Mouse (Mus musculus) G1E (cell line): ENCODE data around the gene Prss40. TPM values are rescaled to one million over a fixed set of nuclear protein-coding genes. Genes with fewer than 3 reads are reported as not detected.

Source experiments
- ATAC-seq: 2 replicates; pipeline ENCODE4 v1.8.0; 2016; ENCODE audit warnings: mild to moderate bottlenecking; ENCODE audit not compliant: insufficient number of reproducible peaks, poor library complexity, low FRiP score, severe bottlenecking; ENCODE audit errors: extremely low read depth
- DNase-seq: peaks from one replicate; pipeline ENCODE4 v3.0.0; 2012; ENCODE audit warnings: low spot score
- H3K27me3 ChIP-seq: 2 replicates; pipeline ENCODE4 v1.6.1; 2012; ENCODE audit warnings: mild to moderate bottlenecking, low read length, inconsistent platforms; ENCODE audit not compliant: insufficient read depth
- H3K36me3 ChIP-seq: replicated peaks from 2 replicates; pipeline ENCODE3; 2012; ENCODE audit warnings: mild to moderate bottlenecking, inconsistent platforms
- H3K4me1 ChIP-seq: 2 replicates; pipeline ENCODE4 v1.6.1; 2012; ENCODE audit warnings: low read depth, low read length, inconsistent platforms, mixed read lengths; ENCODE audit not compliant: insufficient read depth
- H3K4me3 ChIP-seq: 2 replicates; pipeline ENCODE4 v1.5.1; 2012; ENCODE audit warnings: low read depth, mild to moderate bottlenecking, inconsistent platforms, low read length, moderate library complexity, mixed read lengths
- H3K9me3 ChIP-seq: replicated peaks from 2 replicates; pipeline ENCODE4 v1.6.1; 2012; ENCODE audit warnings: inconsistent platforms
- CTCF ChIP-seq: IDR thresholded peaks from 2 replicates; pipeline ENCODE4 v1.5.1; 2012; ENCODE audit warnings: low read depth, low read length, inconsistent platforms, mixed read lengths
- GATA1 ChIP-seq: IDR thresholded peaks from 2 replicates; pipeline ENCODE4 v1.6.1; 2012; ENCODE audit warnings: borderline replicate concordance, low read length, inconsistent platforms, mixed read lengths
- GATA2 ChIP-seq: IDR thresholded peaks from 2 replicates; pipeline ENCODE4 v1.6.1; 2012; ENCODE audit warnings: low read depth, low read length, inconsistent platforms, borderline replicate concordance
- POLR2AphosphoS5 ChIP-seq: IDR thresholded peaks from 2 replicates; pipeline ENCODE4 v1.6.1; 2012; ENCODE audit warnings: low read depth, low read length, inconsistent platforms; ENCODE audit not compliant: insufficient replicate concordance
- TAL1 ChIP-seq: conservative IDR thresholded peaks from 2 replicates; pipeline ENCODE4 v1.6.1; 2012; ENCODE audit warnings: low read depth, low read length, inconsistent platforms, mixed read lengths
- polyA plus RNA-seq: library from polyadenylated mRNA; stranded (reverse); fragments of >175 nt; gene quantifications from 2 replicates; pipeline ENCODE4 v1.2.3, GENCODE M21; 2012
- total RNA-seq, 2 experiments: library from RNA; stranded (forward) in 1 of 2; stranded (reverse) in 1 of 2; fragments of 200-1000 nt in 1 of 2; fragments of >200 nt in 1 of 2; fragmentation: Nextera tagmentation in 1 of 2; gene quantifications; 2 replicates each; pipeline ENCODE4 v1.2.3; 2014 to 2017

Gene Prss40
- total and polyA plus RNA-seq, 3 experiments, result 0.33 TPM; not detected in 2

- Histone ChIP-seq H3K36me3 (no peaks in the 10 kb centered on the region), H3K4me1 (no peaks in the 10 kb centered on the region), H3K4me3 (no peak overlapping the region), H3K27me3 (0 out of 2 replicates have a peak, but pooled peaks cover 2% of the 10 kb centered on the region), H3K9me3 (no peaks in the 10 kb centered on the region)
- ATAC-seq, result no peak
- no peak for DNase-seq
- no peak for TF ChIP-seq POLR2AphosphoS5
- TF ChIP-seq GATA2, result no peak
- no peak for TF ChIP-seq CTCF
- TF ChIP-seq GATA1, result no peak
Observed at GRCm38 (mm10) chr1:34569876-34570275, 9.1 kb upstream of the Prss40 start.

GRCm38 (mm10) chr1:34568120-34568519, 7.4 kb upstream of the Prss40 start:
- Histone ChIP-seq H3K4me1 (no peaks in the 10 kb centered on the region), H3K27me3 (0 out of 2 replicates have a peak, but pooled peaks cover 2% of the 10 kb centered on the region), H3K36me3 (no peaks in the 10 kb centered on the region), H3K9me3 (no peaks in the 10 kb centered on the region), H3K4me3 (no peak overlapping the region)
- no peak for TF ChIP-seq POLR2AphosphoS5
- TF ChIP-seq CTCF, result no peak
- TF ChIP-seq TAL1, result no peak
- TF ChIP-seq GATA1, result no peak
- TF ChIP-seq GATA2, result no peak
- ATAC-seq (no peak), DNase-seq (no peak)

- ATAC-seq, result no peak
- H3K4me1 ChIP-seq, result no peaks in the 10 kb centered on the region
- peaks cover 8% of the 10 kb centered on the region; the same call in 1 of the 2 replicates for H3K27me3 ChIP-seq
- H3K4me3 ChIP-seq, result no peak overlapping the region
- no peaks in the 10 kb centered on the region for H3K36me3 ChIP-seq
- TF ChIP-seq TAL1 (no peak), POLR2AphosphoS5 (no peak), GATA2 (no peak), GATA1 (no peak), CTCF (no peak)
- DNase-seq, result no peak
- H3K9me3 ChIP-seq, result no peaks in the 10 kb centered on the region
Observed at GRCm38 (mm10) chr1:34564383-34565045, 3.8 kb upstream of the Prss40 start.

DNA sequence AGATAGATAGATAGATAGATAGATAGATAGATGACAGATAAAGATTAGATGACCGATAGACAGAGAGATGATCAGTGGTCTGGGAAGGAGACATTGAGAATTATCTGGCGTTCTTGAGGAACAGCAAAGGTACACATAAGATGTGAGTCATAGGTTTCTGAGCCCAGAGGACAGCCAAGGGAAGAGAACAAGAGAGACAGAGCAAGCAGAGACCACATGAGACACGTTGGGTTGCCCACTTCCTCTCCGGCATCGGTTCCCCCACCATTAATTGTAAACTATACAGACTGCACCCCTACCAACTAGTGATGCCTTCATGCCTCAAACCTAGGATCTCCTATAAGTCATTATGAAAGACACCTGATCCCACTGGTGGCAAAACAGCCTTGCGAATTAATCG, 6.5 kb downstream of the Prss40 start:
- peaks cover 13% of the 10 kb centered on the region for H3K27me3 ChIP-seq
- H3K9me3 ChIP-seq, result no peaks in the 10 kb centered on the region
- no peak for DNase-seq
- H3K36me3 ChIP-seq, result no peaks in the 10 kb centered on the region
- no peak overlapping the region for H3K4me3 ChIP-seq
- no peak for TF ChIP-seq POLR2AphosphoS5
- H3K4me1 ChIP-seq, result no peaks in the 10 kb centered on the region
- ATAC-seq, result no peak

GRCm38 (mm10) chr1:34553690-34554089, 7.1 kb downstream of the Prss40 start:
- H3K4me3 ChIP-seq, result no peak overlapping the region
- H3K27me3 ChIP-seq, result peaks cover 13% of the 10 kb centered on the region
- TF ChIP-seq GATA2 (no peak), POLR2AphosphoS5 (no peak), CTCF (no peak), GATA1 (no peak), TAL1 (no peak)
- no peaks in the 10 kb centered on the region for H3K4me1 ChIP-seq
- no peak for ATAC-seq
- no peaks in the 10 kb centered on the region for H3K36me3 ChIP-seq
- H3K9me3 ChIP-seq, result no peaks in the 10 kb centered on the region
- DNase-seq, result no peak

DNA sequence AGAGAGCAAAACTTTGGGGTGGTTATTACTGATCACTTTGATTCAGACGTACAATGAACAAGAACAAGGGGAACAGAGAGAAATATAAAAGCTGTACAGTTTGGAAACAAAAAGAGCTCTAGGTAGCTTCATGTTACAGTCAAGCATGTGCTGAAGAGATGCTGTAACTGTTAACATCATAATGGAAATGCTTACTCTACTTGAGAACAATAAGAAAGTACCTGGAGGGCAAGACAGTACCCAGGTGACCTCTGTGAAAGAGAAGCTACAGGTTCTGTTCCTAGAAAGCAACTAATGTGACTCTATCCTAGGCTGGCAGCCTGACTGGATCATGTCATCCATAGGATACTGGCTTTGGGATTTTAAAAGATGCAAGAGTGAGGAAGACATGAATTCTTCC, 13.7 kb downstream of the Prss40 start:
- ATAC-seq (no peak), DNase-seq (no peak)
- H3K4me1 ChIP-seq, result no peaks in the 10 kb centered on the region
- H3K27me3 ChIP-seq, result peaks cover 6% of the 10 kb centered on the region
- H3K9me3 ChIP-seq, result no peaks in the 10 kb centered on the region
- TF ChIP-seq POLR2AphosphoS5, result no peak
- no peak for TF ChIP-seq GATA1
- TF ChIP-seq GATA2, result no peak
- no peak for TF ChIP-seq CTCF
- no peak for TF ChIP-seq TAL1
- H3K36me3 ChIP-seq, result no peaks in the 10 kb centered on the region
- H3K4me3 ChIP-seq, result no peak overlapping the region
